Mouse (Mus musculus): ENCODE measurements around the gene Elavl4. TPM values are rescaled to one million over a fixed set of nuclear protein-coding genes. Genes with fewer than 3 reads are reported as not detected.

The Elavl4 gene
- polyA plus RNA-seq, 1 experiment from 2014 or later: 391 TPM

- WGBS: 58% methylated on average over 3 of the region's 3 CpGs
- H3K4me3 ChIP-seq (ENCODE audit: low read depth, low read length): no peak overlapping the region
- H3K9me3 ChIP-seq (ENCODE audit: control insufficient read depth, low read length): no peaks in the 10 kb centered on the region
- no peaks in the 10 kb centered on the region for H3K27me3 ChIP-seq (ENCODE audit: control insufficient read depth, insufficient read depth, low read length)
- H3K4me2 ChIP-seq (ENCODE audit: low read depth, low read length): no peak overlapping the region
- peaks cover 7% of the 10 kb centered on the region; the same call in 1 of the 2 replicates for H3K36me3 ChIP-seq (ENCODE audit: control insufficient read depth, insufficient read depth, low read length)
- no peak overlapping the region for H3K9ac ChIP-seq (replicated peaks; ENCODE audit: low read depth, low read length)
- ATAC-seq (ENCODE audit: low read depth): no peak
- peaks cover 7% of the 10 kb centered on the region; the same call in 1 of the 2 replicates for H3K4me1 ChIP-seq (ENCODE audit: control insufficient read depth, insufficient read depth, low read length)
- H3K27ac ChIP-seq (ENCODE audit: low read depth, low read length): no peak overlapping the region; the same call in 1 of the 2 replicates
Observed at GRCm38 (mm10) chr4:110217553-110217952, 134.2 kb downstream of the Elavl4 start.

- H3K27me3 ChIP-seq (ENCODE audit: control insufficient read depth, insufficient read depth, low read length): no peaks in the 10 kb centered on the region
- H3K9me3 ChIP-seq (ENCODE audit: control insufficient read depth, low read length): no peaks in the 10 kb centered on the region
- H3K27ac ChIP-seq (ENCODE audit: low read depth, low read length): peak overlapping the region; percentile 49; the same call in 1 of the 2 replicates
- WGBS: 68% methylated on average over 6 of the region's 6 CpGs
- peaks cover 17% of the 10 kb centered on the region for H3K36me3 ChIP-seq (ENCODE audit: control insufficient read depth, insufficient read depth, low read length)
- ATAC-seq (ENCODE audit: low read depth): 0 out of 2 replicates have a peak, but pooled peaks have one; percentile 18
- no peak overlapping the region for H3K4me2 ChIP-seq (ENCODE audit: low read depth, low read length)
- H3K4me3 ChIP-seq (ENCODE audit: low read depth, low read length): no peak overlapping the region
- H3K9ac ChIP-seq (replicated peaks; ENCODE audit: low read depth, low read length): no peak overlapping the region
- H3K4me1 ChIP-seq (ENCODE audit: control insufficient read depth, insufficient read depth, low read length): peaks cover 10% of the 10 kb centered on the region; the same call in 1 of the 2 replicates
Observed at GRCm38 (mm10) chr4:110214543-110214942, 137.2 kb downstream of the Elavl4 start.

GRCm38 (mm10) chr4:110213666-110214065 lies 138.0 kb downstream of the Elavl4 start:
- H3K9me3 ChIP-seq (ENCODE audit: control insufficient read depth, low read length): no peaks in the 10 kb centered on the region
- no peak overlapping the region for H3K4me3 ChIP-seq (ENCODE audit: low read depth, low read length)
- no peak overlapping the region for H3K4me2 ChIP-seq (ENCODE audit: low read depth, low read length)
- H3K36me3 ChIP-seq (ENCODE audit: control insufficient read depth, insufficient read depth, low read length): peaks cover 17% of the 10 kb centered on the region
- H3K9ac ChIP-seq (replicated peaks; ENCODE audit: low read depth, low read length): no peak overlapping the region
- H3K27ac ChIP-seq (ENCODE audit: low read depth, low read length): no peak overlapping the region
- WGBS: 33% methylated on average over 5 of the region's 5 CpGs
- no peak for ATAC-seq (ENCODE audit: low read depth)
- H3K27me3 ChIP-seq (ENCODE audit: control insufficient read depth, insufficient read depth, low read length): no peaks in the 10 kb centered on the region
- peaks cover 10% of the 10 kb centered on the region; the same call in 1 of the 2 replicates for H3K4me1 ChIP-seq (ENCODE audit: control insufficient read depth, insufficient read depth, low read length)

- ATAC-seq (ENCODE audit: low read depth): no peak
- Histone ChIP-seq H3K4me2 (ENCODE audit: low read depth, low read length) (no peak overlapping the region), H3K27ac (ENCODE audit: low read depth, low read length) (peak overlapping the region; percentile 48; the same call in 1 of the 2 replicates), H3K4me3 (ENCODE audit: low read depth, low read length) (no peak overlapping the region), H3K9ac (replicated peaks; ENCODE audit: low read depth, low read length) (no peak overlapping the region), H3K9me3 (ENCODE audit: control insufficient read depth, low read length) (no peaks in the 10 kb centered on the region), H3K36me3 (ENCODE audit: control insufficient read depth, insufficient read depth, low read length) (peaks cover 22% of the 10 kb centered on the region), H3K4me1 (ENCODE audit: control insufficient read depth, insufficient read depth, low read length) (peaks cover 10% of the 10 kb centered on the region; the same call in 1 of the 2 replicates), H3K27me3 (ENCODE audit: control insufficient read depth, insufficient read depth, low read length) (no peaks in the 10 kb centered on the region)
- 59% methylated on average over 5 of the region's 5 CpGs for WGBS
Observed at GRCm38 (mm10) chr4:110210246-110210645, 141.5 kb downstream of the Elavl4 start.

GRCm38 (mm10) chr4:110209613-110210012 lies 142.1 kb downstream of the Elavl4 start:
- Histone ChIP-seq H3K27ac (ENCODE audit: low read depth, low read length) (no peak overlapping the region), H3K36me3 (ENCODE audit: control insufficient read depth, insufficient read depth, low read length) (peaks cover 22% of the 10 kb centered on the region)

GRCm38 (mm10) chr4:110201680-110202079 lies 150.0 kb downstream of the Elavl4 start:
- no peaks in the 10 kb centered on the region for H3K9me3 ChIP-seq (ENCODE audit: control insufficient read depth, low read length)
- no peak overlapping the region for H3K27ac ChIP-seq (ENCODE audit: low read depth, low read length)
- 74% methylated on average over 3 of the region's 3 CpGs for WGBS
- no peaks in the 10 kb centered on the region for H3K27me3 ChIP-seq (ENCODE audit: control insufficient read depth, insufficient read depth, low read length)
- no peak for ATAC-seq (ENCODE audit: low read depth)
- no peak overlapping the region for H3K4me3 ChIP-seq (ENCODE audit: low read depth, low read length)
- H3K9ac ChIP-seq (replicated peaks; ENCODE audit: low read depth, low read length): no peak overlapping the region
- peaks cover 9% of the 10 kb centered on the region; the same call in 1 of the 2 replicates for H3K36me3 ChIP-seq (ENCODE audit: control insufficient read depth, insufficient read depth, low read length)
- H3K4me1 ChIP-seq (ENCODE audit: control insufficient read depth, insufficient read depth, low read length): peaks cover 3% of the 10 kb centered on the region; the same call in 1 of the 2 replicates
- H3K4me2 ChIP-seq (ENCODE audit: low read depth, low read length): no peak overlapping the region

More at GRCm38 (mm10) chr4:110209613-110210012, 142.1 kb downstream of the Elavl4 start:
- ATAC-seq (ENCODE audit: low read depth): no peak
- Histone ChIP-seq H3K4me1 (ENCODE audit: control insufficient read depth, insufficient read depth, low read length) (peaks cover 10% of the 10 kb centered on the region; the same call in 1 of the 2 replicates), H3K4me2 (ENCODE audit: low read depth, low read length) (no peak overlapping the region), H3K9ac (replicated peaks; ENCODE audit: low read depth, low read length) (no peak overlapping the region), H3K27me3 (ENCODE audit: control insufficient read depth, insufficient read depth, low read length) (no peaks in the 10 kb centered on the region), H3K9me3 (ENCODE audit: control insufficient read depth, low read length) (no peaks in the 10 kb centered on the region), H3K4me3 (ENCODE audit: low read depth, low read length) (no peak overlapping the region)
- WGBS: 11% methylated on average over 5 of the region's 5 CpGs

- H3K4me3 ChIP-seq (ENCODE audit: low read depth, low read length): no peak overlapping the region
- H3K36me3 ChIP-seq (ENCODE audit: control insufficient read depth, insufficient read depth, low read length): peaks cover 4% of the 10 kb centered on the region; the same call in 1 of the 2 replicates
- no peaks in the 10 kb centered on the region for H3K27me3 ChIP-seq (ENCODE audit: control insufficient read depth, insufficient read depth, low read length)
- no peak overlapping the region for H3K27ac ChIP-seq (ENCODE audit: low read depth, low read length)
- H3K9me3 ChIP-seq (ENCODE audit: control insufficient read depth, low read length): no peaks in the 10 kb centered on the region
- no peak for ATAC-seq (ENCODE audit: low read depth)
- no peak overlapping the region for H3K9ac ChIP-seq (replicated peaks; ENCODE audit: low read depth, low read length)
- WGBS: 91% methylated on average over 5 of the region's 5 CpGs
- H3K4me2 ChIP-seq (ENCODE audit: low read depth, low read length): no peak overlapping the region
- H3K4me1 ChIP-seq (ENCODE audit: control insufficient read depth, insufficient read depth, low read length): peaks cover 3% of the 10 kb centered on the region; the same call in 1 of the 2 replicates
Observed at GRCm38 (mm10) chr4:110199897-110200296, 151.8 kb downstream of the Elavl4 start.

- Histone ChIP-seq H3K9me3 (ENCODE audit: control insufficient read depth, low read length) (no peaks in the 10 kb centered on the region), H3K27me3 (ENCODE audit: control insufficient read depth, insufficient read depth, low read length) (no peaks in the 10 kb centered on the region), H3K4me1 (ENCODE audit: control insufficient read depth, insufficient read depth, low read length) (peaks cover 3% of the 10 kb centered on the region; the same call in 1 of the 2 replicates), H3K36me3 (ENCODE audit: control insufficient read depth, insufficient read depth, low read length) (peaks cover 4% of the 10 kb centered on the region; the same call in 1 of the 2 replicates), H3K4me3 (ENCODE audit: low read depth, low read length) (no peak overlapping the region), H3K9ac (replicated peaks; ENCODE audit: low read depth, low read length) (no peak overlapping the region), H3K4me2 (ENCODE audit: low read depth, low read length) (no peak overlapping the region), H3K27ac (ENCODE audit: low read depth, low read length) (no peak overlapping the region)
- WGBS: 78% methylated on average over 2 of the region's 2 CpGs
- no peak for ATAC-seq (ENCODE audit: low read depth)
Observed at GRCm38 (mm10) chr4:110198600-110198999, 153.1 kb downstream of the Elavl4 start.

GRCm38 (mm10) chr4:110177263-110177662 lies 174.4 kb downstream of the Elavl4 start:
- Histone ChIP-seq H3K27me3 (ENCODE audit: control insufficient read depth, insufficient read depth, low read length) (no peaks in the 10 kb centered on the region), H3K4me3 (ENCODE audit: low read depth, low read length) (no peak overlapping the region), H3K4me1 (ENCODE audit: control insufficient read depth, insufficient read depth, low read length) (no peaks in the 10 kb centered on the region), H3K9ac (replicated peaks; ENCODE audit: low read depth, low read length) (no peak overlapping the region), H3K36me3 (ENCODE audit: control insufficient read depth, insufficient read depth, low read length) (no peaks in the 10 kb centered on the region), H3K4me2 (ENCODE audit: low read depth, low read length) (no peak overlapping the region), H3K27ac (ENCODE audit: low read depth, low read length) (no peak overlapping the region), H3K9me3 (ENCODE audit: control insufficient read depth, low read length) (no peaks in the 10 kb centered on the region)
- ATAC-seq (ENCODE audit: low read depth): no peak
- WGBS: 87% methylated on average over 2 of the region's 2 CpGs

Measured in neural tube, embryonic 14.5 days (tissue).